Mouse (Mus musculus): ENCODE results near the gene Cenpm. TPM values are rescaled to one million over a fixed set of nuclear protein-coding genes. Genes with fewer than 3 reads are reported as not detected.

The Cenpm gene
- total RNA-seq, 2 experiments from 2014 or later: not detected

DNA sequence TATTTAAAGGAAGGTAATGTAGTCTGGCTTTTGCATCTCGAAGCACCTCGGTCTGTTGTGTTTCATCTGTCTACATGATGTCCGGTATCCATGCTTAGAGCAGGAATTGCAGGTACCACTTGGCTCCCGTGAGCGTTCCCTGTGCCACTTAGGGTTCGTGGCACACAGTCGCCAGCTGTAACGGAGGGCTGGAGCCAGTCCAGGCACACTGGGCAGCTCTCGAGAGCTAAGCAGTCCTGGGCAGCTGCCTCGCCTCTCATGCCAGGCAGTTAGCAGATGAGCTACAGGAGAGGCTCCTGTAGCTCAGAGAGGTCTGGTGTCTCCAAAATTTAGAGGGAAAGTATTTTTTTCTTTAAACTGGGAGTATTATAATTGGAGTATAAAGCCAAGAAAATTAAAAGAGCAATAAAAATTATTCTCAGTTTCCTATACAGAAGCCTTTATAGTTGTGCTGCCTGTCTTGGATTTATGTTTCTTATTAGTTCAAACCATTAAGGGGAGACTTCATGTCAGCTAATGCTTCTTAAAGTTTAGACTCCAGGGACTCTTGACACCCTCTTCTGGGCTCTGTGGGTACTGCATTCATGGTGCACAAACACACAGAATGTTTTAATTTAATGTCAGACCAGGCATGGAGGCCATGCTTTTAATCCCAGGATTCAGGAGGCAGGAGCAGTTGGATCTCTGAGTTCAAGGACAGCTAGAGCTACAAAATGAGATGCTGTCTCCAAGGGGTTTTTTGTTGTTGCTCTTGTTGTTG, 55.9 kb downstream of the Cenpm start:
- TF ChIP-seq CTCF (IDR thresholded peaks at IDR 0.05): peak; percentile 45
- intact Hi-C loops (cut with DNase I): no loop called here
- no peak overlapping the region for H3K4me3 ChIP-seq
- DNase-seq: peak; percentile 88
- no peak overlapping the region for H3K27ac ChIP-seq

DNA sequence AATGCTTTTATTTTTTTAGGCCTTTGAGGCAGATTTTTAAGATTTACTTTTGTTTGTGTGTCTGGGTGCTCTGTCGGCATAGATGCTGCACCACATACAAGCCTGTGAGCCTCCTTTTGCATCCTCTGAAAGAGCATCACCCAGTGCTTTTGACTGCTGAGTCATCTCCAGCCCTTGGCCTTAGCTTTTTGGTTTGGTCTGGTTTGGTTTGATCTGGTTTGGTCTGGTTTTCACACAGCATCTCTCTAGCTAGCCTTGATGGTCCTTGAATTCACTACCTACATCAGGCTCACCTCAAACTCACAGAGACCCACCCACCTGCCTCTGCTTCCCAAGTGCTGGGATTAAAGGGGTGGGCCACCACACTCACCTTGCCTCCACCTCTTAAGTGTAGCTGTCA, 56.6 kb downstream of the Cenpm start:
- intact Hi-C loops (cut with DNase I): no loop called here
- no peak for DNase-seq
- H3K4me3 ChIP-seq: no peak overlapping the region
- TF ChIP-seq CTCF (IDR thresholded peaks at IDR 0.05): no peak
- no peak overlapping the region for H3K27ac ChIP-seq

DNA sequence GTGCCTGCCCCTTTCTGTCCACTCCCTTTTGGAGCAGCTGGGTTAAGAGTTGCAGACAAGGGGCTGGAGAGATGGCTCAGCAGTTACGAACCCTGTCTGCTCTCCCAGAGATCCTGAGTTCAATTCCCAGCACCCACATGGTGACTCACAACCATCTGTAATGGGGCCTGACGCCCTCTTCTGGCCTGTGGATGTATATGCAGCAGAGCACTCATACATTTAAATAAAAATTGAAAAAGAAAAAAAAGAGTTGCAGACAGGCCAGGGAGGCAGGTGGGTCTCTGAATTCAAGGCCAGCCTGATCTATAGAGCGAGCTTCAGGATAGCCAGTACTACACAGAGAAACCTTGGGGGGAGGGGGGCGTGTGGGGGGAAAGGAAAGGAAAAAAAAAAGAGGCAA, 57.1 kb downstream of the Cenpm start:
- no peak for TF ChIP-seq CTCF (IDR thresholded peaks at IDR 0.05)
- intact Hi-C loops (cut with DNase I): no loop called here
- DNase-seq: no peak
- Histone ChIP-seq H3K4me3 (no peak overlapping the region), H3K27ac (no peak overlapping the region)

DNA sequence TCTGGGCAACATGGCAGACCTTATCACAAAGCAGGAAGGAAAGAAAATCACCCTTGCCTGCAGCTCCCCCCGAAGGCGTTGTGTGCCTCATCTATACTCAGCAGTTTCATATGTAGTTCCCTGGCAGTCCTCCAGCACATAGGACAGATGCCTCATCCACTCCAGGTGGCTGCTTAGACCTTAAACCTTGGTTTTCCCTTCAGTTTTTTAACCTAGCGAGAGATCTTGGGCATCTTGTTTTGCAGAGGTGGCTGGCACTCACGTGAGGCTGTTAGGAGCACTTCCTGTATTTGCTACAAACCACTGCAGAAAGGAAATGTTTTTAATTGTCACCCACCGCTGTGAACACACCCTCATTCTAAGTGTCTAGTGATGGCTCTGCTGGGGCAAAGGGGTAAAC, 57.6 kb downstream of the Cenpm start:
- Histone ChIP-seq H3K4me3 (no peak overlapping the region), H3K27ac (no peak overlapping the region)
- TF ChIP-seq CTCF (IDR thresholded peaks at IDR 0.05): no peak
- intact Hi-C loops (cut with DNase I): no loop called here
- no peak for DNase-seq

DNA sequence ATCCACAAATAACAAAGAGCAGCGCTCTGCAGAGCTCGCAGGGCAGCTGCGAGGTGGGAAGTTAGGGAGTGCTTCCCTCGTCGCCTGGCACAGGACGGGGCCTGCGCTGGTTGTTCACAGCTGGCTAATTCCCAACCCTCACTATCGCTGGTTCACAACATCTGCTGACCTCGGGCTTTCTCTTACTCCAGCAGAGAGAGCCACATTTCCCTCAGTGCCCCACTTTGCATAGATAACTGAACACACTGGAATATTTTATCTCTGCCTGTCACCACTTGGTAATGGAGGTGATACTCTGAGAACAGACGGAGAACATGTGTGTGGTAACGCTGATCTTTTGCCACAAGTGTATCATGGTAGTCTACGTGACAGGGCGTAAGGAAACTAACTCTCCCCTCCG, 58.4 kb downstream of the Cenpm start:
- no peak overlapping the region for H3K27ac ChIP-seq
- intact Hi-C loops (cut with DNase I): no loop called here
- no peak for DNase-seq

DNA sequence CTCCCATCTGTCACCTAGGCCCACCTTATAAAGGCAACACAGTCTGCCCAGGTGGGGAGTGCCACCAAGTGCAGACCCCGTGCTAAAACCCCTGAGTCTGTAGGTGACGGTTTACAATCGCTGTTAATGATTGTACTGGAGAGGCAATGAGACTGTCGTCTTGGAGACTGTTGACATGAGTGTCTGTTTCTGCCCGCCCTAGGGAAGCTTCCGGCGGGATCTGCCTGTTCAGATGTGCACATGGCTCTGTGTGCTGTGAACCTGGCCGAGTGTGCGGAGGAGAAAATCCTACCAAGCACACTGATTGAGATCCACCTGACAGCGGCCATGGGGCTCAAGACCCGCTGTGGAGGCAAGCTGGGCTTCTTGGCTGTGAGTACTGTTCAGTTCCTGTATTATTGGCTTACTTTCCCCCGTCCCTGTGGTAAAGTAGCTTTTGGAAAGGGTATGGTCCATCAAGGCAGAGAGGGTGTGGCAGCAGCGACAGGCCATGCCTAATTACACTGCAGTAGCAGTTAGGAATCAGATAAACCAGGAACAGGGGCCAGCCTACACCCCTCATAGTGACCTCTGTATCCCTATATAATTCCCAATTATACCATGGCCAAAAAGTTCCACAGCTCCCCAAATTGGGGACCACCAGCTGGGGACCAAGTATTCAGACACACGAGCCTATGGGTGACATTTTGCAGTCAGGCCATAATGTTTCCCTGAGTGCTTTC, 59.3 kb downstream of the Cenpm start:
- no peak overlapping the region for H3K27ac ChIP-seq
- H3K4me3 ChIP-seq: no peak overlapping the region
- intact Hi-C loops (cut with DNase I): no loop called here
- no peak for DNase-seq
- TF ChIP-seq CTCF (IDR thresholded peaks at IDR 0.05): no peak

More for the DNA sequence above, 58.4 kb downstream of the Cenpm start:
- no peak for TF ChIP-seq CTCF (IDR thresholded peaks at IDR 0.05)
- no peak overlapping the region for H3K4me3 ChIP-seq

DNA sequence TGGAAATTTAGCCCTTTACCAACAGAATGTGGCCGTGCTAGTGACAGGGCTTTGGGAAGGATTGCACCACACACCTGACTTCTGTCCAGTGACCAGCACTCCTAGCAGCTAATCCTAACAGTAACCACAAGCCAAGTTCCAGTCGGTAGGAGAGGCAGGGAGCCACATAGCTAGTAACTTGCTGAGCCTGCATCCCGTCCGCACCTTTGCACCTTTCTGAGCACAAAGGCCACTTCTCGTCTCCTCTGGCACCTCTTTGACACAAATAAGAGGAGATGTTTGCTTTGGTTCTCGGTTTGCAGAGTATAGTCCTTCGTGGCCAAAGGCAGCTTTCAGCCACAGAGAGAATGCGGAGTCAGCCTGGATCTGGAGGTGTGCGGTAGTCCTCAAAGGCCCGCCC, 59.9 kb downstream of the Cenpm start:
- no peak for TF ChIP-seq CTCF (IDR thresholded peaks at IDR 0.05)
- Histone ChIP-seq H3K4me3 (no peak overlapping the region), H3K27ac (no peak overlapping the region)
- DNase-seq: no peak
- intact Hi-C loops (cut with DNase I): no loop called here

DNA sequence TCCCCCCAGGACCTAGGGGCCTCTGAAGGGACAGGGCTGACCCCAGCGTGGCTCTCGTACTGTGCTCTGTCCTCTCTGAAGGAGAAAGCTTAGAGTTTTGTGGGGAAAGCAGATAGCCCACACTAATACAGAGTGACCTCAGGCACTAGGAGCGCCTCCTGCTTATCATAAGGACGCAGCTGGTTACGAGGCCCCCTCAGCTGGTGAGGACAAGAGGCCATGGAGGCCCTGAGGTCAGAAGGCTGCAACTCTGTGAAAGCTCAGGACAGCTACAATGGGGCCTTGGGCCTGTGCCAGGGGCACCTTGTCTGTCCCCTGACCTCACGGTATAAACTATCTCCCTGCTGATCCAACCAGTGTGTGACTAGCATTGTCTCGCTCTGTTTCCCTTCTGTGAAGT, 60.4 kb downstream of the Cenpm start:
- DNase-seq: no peak
- no peak for TF ChIP-seq CTCF (IDR thresholded peaks at IDR 0.05)
- Histone ChIP-seq H3K27ac (no peak overlapping the region), H3K4me3 (no peak overlapping the region)
- intact Hi-C loops (cut with DNase I): no loop called here

Small RNAs within 50 kb of the gene (microRNA-seq; reads per million reads assigned to microRNA genes)
- 7.2 reads per million, percentile 1 among the genes with 10 or more reads in this experiment for gene Mir33

Other genes starting within 250 kb of the Cenpm start
- gene Desi1, start 210.9 kb downstream of the Cenpm start, total RNA-seq (2021): 10 to 100 TPM; 14.5 to 20.8 TPM
- gene Snu13, start 197.2 kb downstream of the Cenpm start, total RNA-seq (2021): 10 to 100 TPM; 44.4 to 61.4 TPM
- not detected for gene 4930407I10Rik, start 185.6 kb downstream of the Cenpm start, total RNA-seq (2021)
- not detected for gene Mei1, start 174.8 kb downstream of the Cenpm start, total RNA-seq (2021)
- 10 to 100 TPM; 11.8 to 12.4 TPM for gene Ccdc134, start 116.8 kb downstream of the Cenpm start, total RNA-seq (2021)
- gene Srebf2, start 97.6 kb downstream of the Cenpm start, total RNA-seq (2021): 10 to 100 TPM; 11.4 to 17.4 TPM
- not detected for gene Shisa8, start 31.9 kb downstream of the Cenpm start, total RNA-seq (2021)
- not detected for gene Tnfrsf13c, start 20.4 kb downstream of the Cenpm start, total RNA-seq (2021)
- gene 1500009C09Rik, start 7.6 kb upstream of the Cenpm start, total RNA-seq (2021): not detected
- under 1 TPM; 0.41 to 0.45 TPM for gene Sept3, start 30.1 kb upstream of the Cenpm start, total RNA-seq (2021)
- not detected for gene Wbp2nl, start 54.2 kb upstream of the Cenpm start, total RNA-seq (2021)
- 10 to 100 TPM; 10.5 to 10.9 TPM for gene Naga, start 94.2 kb upstream of the Cenpm start, total RNA-seq (2021)
- under 1 TPM; 0.26 to 0.61 TPM for gene Pheta2, start 94.2 kb upstream of the Cenpm start, total RNA-seq (2021)
- 100 to 1,000 TPM; 134 to 141 TPM for gene Smdt1, start 94.2 kb upstream of the Cenpm start, total RNA-seq (2021)
- 100 to 1,000 TPM; 464 to 595 TPM for gene Ndufa6, start 109.6 kb upstream of the Cenpm start, total RNA-seq (2021)
- gene Cyp2d22, start 135.5 kb upstream of the Cenpm start, total RNA-seq (2021): 10 to 100 TPM; 13.1 to 16.4 TPM
- not detected for gene Cyp2d11, start 149.3 kb upstream of the Cenpm start, total RNA-seq (2021)
- gene Cyp2d10, start 162.4 kb upstream of the Cenpm start, total RNA-seq (2021): not detected
- gene Cyp2d9, start 188.7 kb upstream of the Cenpm start, total RNA-seq (2021): not detected